Mouse (Mus musculus): ENCODE measurements around the gene Sulf2. TPM values are rescaled to one million over a fixed set of nuclear protein-coding genes. Genes with fewer than 3 reads are reported as not detected.
A peak's percentile ranks its signal among the peaks of the same experiment; 100 is the strongest.

The Sulf2 gene
- polyA plus RNA-seq, 1 experiment from 2014 or later = 94.7 TPM

GRCm38 (mm10) chr2:166153399-166153793 lies 2.1 kb downstream of the Sulf2 start:
- Histone ChIP-seq H3K9me3 (no peaks in the 10 kb centered on the region), H3K4me3 (peak overlapping the region; percentile 91), H3K27me3 (ENCODE audit: insufficient read depth, poor library complexity, severe bottlenecking) (no peaks in the 10 kb centered on the region), H3K4me1 (peaks cover 87% of the 10 kb centered on the region), H3K27ac (peak overlapping the region; percentile 98), H3K36me3 (no peaks in the 10 kb centered on the region; the same call in 1 of the 2 replicates)
- WGBS = 20% methylated on average over 3 of the region's 3 CpGs
- DNase-seq (ENCODE audit: low spot score) = no peak

- H3K9me3 ChIP-seq = no peaks in the 10 kb centered on the region
- H3K4me1 ChIP-seq = peaks cover 89% of the 10 kb centered on the region
- 34% methylated on average over 11 of the region's 11 CpGs for WGBS
- H3K27me3 ChIP-seq (ENCODE audit: insufficient read depth, poor library complexity, severe bottlenecking) = no peaks in the 10 kb centered on the region
- no peaks in the 10 kb centered on the region; the same call in 1 of the 2 replicates for H3K36me3 ChIP-seq
- peak overlapping the region; percentile 98 for H3K27ac ChIP-seq
- peak overlapping the region; percentile 91 for H3K4me3 ChIP-seq
- DNase-seq (ENCODE audit: low spot score) = no peak
These were observed 2.6 kb downstream of the Sulf2 start for GRCm38 (mm10) chr2:166152734-166153398.

- Histone ChIP-seq H3K9me3 (no peaks in the 10 kb centered on the region), H3K4me3 (no peak overlapping the region), H3K4me1 (peaks cover 93% of the 10 kb centered on the region), H3K27me3 (ENCODE audit: insufficient read depth, poor library complexity, severe bottlenecking) (no peaks in the 10 kb centered on the region), H3K36me3 (no peaks in the 10 kb centered on the region; the same call in 1 of the 2 replicates), H3K27ac (peak overlapping the region; percentile 56; the same call in 1 of the 2 replicates)
- DNase-seq (ENCODE audit: low spot score) = no peak
- WGBS = 63% methylated on average over 19 of the region's 19 CpGs
These were observed 3.7 kb downstream of the Sulf2 start for GRCm38 (mm10) chr2:166151510-166152473.

GRCm38 (mm10) chr2:166150584-166150983 lies 4.9 kb downstream of the Sulf2 start:
- Histone ChIP-seq H3K9me3 (no peaks in the 10 kb centered on the region), H3K27ac (no peak overlapping the region), H3K27me3 (ENCODE audit: insufficient read depth, poor library complexity, severe bottlenecking) (no peaks in the 10 kb centered on the region), H3K4me1 (peaks cover 96% of the 10 kb centered on the region), H3K4me3 (no peak overlapping the region), H3K36me3 (no peaks in the 10 kb centered on the region; the same call in 1 of the 2 replicates)
- WGBS = 89% methylated on average over 5 of the region's 5 CpGs
- DNase-seq (ENCODE audit: low spot score) = no peak

- Histone ChIP-seq H3K4me3 (no peak overlapping the region), H3K36me3 (no peaks in the 10 kb centered on the region; the same call in 1 of the 2 replicates), H3K27me3 (ENCODE audit: insufficient read depth, poor library complexity, severe bottlenecking) (no peaks in the 10 kb centered on the region), H3K4me1 (peaks cover 97% of the 10 kb centered on the region), H3K27ac (peak overlapping the region; percentile 62), H3K9me3 (no peaks in the 10 kb centered on the region)
- no peak for DNase-seq (ENCODE audit: low spot score)
- WGBS = 63% methylated on average over 8 of the region's 8 CpGs
These were observed 6.0 kb downstream of the Sulf2 start for GRCm38 (mm10) chr2:166149482-166149881.

GRCm38 (mm10) chr2:166148672-166149332 lies 6.7 kb downstream of the Sulf2 start:
- whole genome bisulfite sequencing = 44% methylated on average over 13 of the region's 13 CpGs

GRCm38 (mm10) chr2:166147930-166148651 lies 7.4 kb downstream of the Sulf2 start:
- no peak overlapping the region for H3K4me3 ChIP-seq
- no peaks in the 10 kb centered on the region; the same call in 1 of the 2 replicates for H3K36me3 ChIP-seq
- DNase-seq (ENCODE audit: low spot score) = no peak
- 69% methylated on average over 10 of the region's 10 CpGs for WGBS
- H3K27ac ChIP-seq = peak overlapping the region; percentile 62; the same call in 1 of the 2 replicates
- H3K4me1 ChIP-seq = peaks cover 97% of the 10 kb centered on the region
- H3K9me3 ChIP-seq = no peaks in the 10 kb centered on the region
- no peaks in the 10 kb centered on the region for H3K27me3 ChIP-seq (ENCODE audit: insufficient read depth, poor library complexity, severe bottlenecking)

More at GRCm38 (mm10) chr2:166148672-166149332, 6.7 kb downstream of the Sulf2 start:
- no peaks in the 10 kb centered on the region for H3K27me3 ChIP-seq (ENCODE audit: insufficient read depth, poor library complexity, severe bottlenecking)
- H3K9me3 ChIP-seq = no peaks in the 10 kb centered on the region
- DNase-seq (ENCODE audit: low spot score) = no peak
- peak overlapping the region; percentile 62 for H3K27ac ChIP-seq
- H3K36me3 ChIP-seq = no peaks in the 10 kb centered on the region; the same call in 1 of the 2 replicates
- H3K4me3 ChIP-seq = no peak overlapping the region
- peaks cover 97% of the 10 kb centered on the region for H3K4me1 ChIP-seq

- no peaks in the 10 kb centered on the region; the same call in 1 of the 2 replicates for H3K36me3 ChIP-seq
These were observed 9.0 kb downstream of the Sulf2 start for GRCm38 (mm10) chr2:166146446-166146845.

GRCm38 (mm10) chr2:166145031-166145430 lies 10.4 kb downstream of the Sulf2 start:
- DNase-seq (ENCODE audit: low spot score) = no peak
- peaks cover 9% of the 10 kb centered on the region for H3K36me3 ChIP-seq
- H3K4me1 ChIP-seq = peaks cover 97% of the 10 kb centered on the region
- no peaks in the 10 kb centered on the region for H3K9me3 ChIP-seq
- peak overlapping the region; percentile 48; the same call in 1 of the 2 replicates for H3K27ac ChIP-seq
- WGBS = 84% methylated on average over 8 of the region's 8 CpGs
- no peaks in the 10 kb centered on the region for H3K27me3 ChIP-seq (ENCODE audit: insufficient read depth, poor library complexity, severe bottlenecking)
- H3K4me3 ChIP-seq = no peak overlapping the region

More at GRCm38 (mm10) chr2:166146446-166146845, 9.0 kb downstream of the Sulf2 start:
- Histone ChIP-seq H3K4me1 (peaks cover 97% of the 10 kb centered on the region), H3K27me3 (ENCODE audit: insufficient read depth, poor library complexity, severe bottlenecking) (no peaks in the 10 kb centered on the region), H3K4me3 (no peak overlapping the region), H3K27ac (peak overlapping the region; percentile 48; the same call in 1 of the 2 replicates), H3K9me3 (no peaks in the 10 kb centered on the region)
- 79% methylated on average over 7 of the region's 7 CpGs for WGBS
- no peak for DNase-seq (ENCODE audit: low spot score)

- H3K27me3 ChIP-seq (ENCODE audit: insufficient read depth, poor library complexity, severe bottlenecking) = no peaks in the 10 kb centered on the region
- peaks cover 20% of the 10 kb centered on the region for H3K36me3 ChIP-seq
- H3K27ac ChIP-seq = peak overlapping the region; percentile 19; the same call in 1 of the 2 replicates
- no peak overlapping the region for H3K4me3 ChIP-seq
- DNase-seq (ENCODE audit: low spot score) = no peak
- peaks cover 91% of the 10 kb centered on the region for H3K4me1 ChIP-seq
- WGBS = 80% methylated on average over 5 of the region's 5 CpGs
- H3K9me3 ChIP-seq = no peaks in the 10 kb centered on the region
These were observed 11.6 kb downstream of the Sulf2 start for GRCm38 (mm10) chr2:166143871-166144270.

GRCm38 (mm10) chr2:166142561-166143112 lies 12.8 kb downstream of the Sulf2 start:
- H3K4me3 ChIP-seq = no peak overlapping the region
- peaks cover 21% of the 10 kb centered on the region for H3K36me3 ChIP-seq
- no peaks in the 10 kb centered on the region for H3K27me3 ChIP-seq (ENCODE audit: insufficient read depth, poor library complexity, severe bottlenecking)
- DNase-seq (ENCODE audit: low spot score) = no peak
- peak overlapping the region; percentile 71 for H3K27ac ChIP-seq
- peaks cover 90% of the 10 kb centered on the region for H3K4me1 ChIP-seq
- no peaks in the 10 kb centered on the region for H3K9me3 ChIP-seq
- WGBS = 67% methylated on average over 19 of the region's 19 CpGs
